Mouse (Mus musculus): ENCODE measurements at regions not wholly inside any gene's neighbourhood (a gene's known extent, or its start where the extent isn't known, plus 50 kb on each side); places are given as distances from the start of the nearest gene placed in this dataset.

DNA sequence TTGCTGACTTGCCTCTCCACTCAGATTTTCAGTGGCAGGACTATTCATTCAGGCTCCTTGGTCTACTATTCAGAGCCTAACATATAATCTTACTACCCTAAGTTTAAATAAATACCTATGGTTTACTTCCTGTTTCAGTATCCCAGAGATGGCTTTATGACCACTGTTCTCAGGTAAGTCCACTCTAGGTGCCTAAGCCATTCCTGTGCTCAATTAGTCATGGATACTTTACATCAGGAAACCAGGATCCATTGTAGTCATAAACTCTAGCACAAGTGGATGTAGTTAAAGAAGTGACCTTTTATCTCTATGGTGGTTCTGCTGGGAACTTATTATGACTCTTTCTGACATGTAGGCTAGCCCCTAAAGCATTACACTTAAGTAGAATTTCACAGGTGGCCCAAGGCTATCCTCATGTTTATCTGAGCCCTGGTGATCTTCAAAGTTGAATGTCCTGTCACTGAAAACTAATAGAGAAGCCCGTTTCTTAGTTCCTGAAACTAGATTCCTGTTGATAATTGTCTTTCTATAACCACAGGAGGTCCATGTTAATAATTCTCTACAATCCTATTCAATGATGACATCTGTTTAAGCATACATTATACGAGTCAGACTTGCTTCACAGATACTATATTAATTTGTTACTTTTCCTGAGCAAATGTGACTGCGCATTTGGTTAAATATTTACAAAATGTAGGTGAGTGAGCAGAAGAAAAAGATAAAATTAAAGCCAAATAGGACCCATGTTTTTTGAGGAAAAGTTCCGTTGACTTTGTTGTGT, 1067.0 kb downstream of the Car8 start:
- Histone ChIP-seq H3K9me3 (ENCODE audit: control insufficient read depth, low read length) (no peaks in the 10 kb centered on the region), H3K27me3 (ENCODE audit: control insufficient read depth, insufficient read depth, low read length) (no peaks in the 10 kb centered on the region), H3K4me2 (replicated peaks) (no peak overlapping the region), H3K27ac (no peak overlapping the region), H3K36me3 (replicated peaks; ENCODE audit: control insufficient read depth, insufficient read depth) (no peaks in the 10 kb centered on the region), H3K9ac (no peak overlapping the region), H3K4me3 (replicated peaks; ENCODE audit: low read length) (no peak overlapping the region), H3K4me1 (replicated peaks; ENCODE audit: control insufficient read depth, insufficient read depth, low read length) (no peaks in the 10 kb centered on the region)
- ATAC-seq (ENCODE audit: low FRiP score): no peak
- DNase-seq (ENCODE audit: low spot score): peak; percentile 12
- WGBS: 83% methylated on average over 4 of the region's 4 CpGs

- Histone ChIP-seq H3K9me3 (ENCODE audit: control insufficient read depth, low read length) (no peaks in the 10 kb centered on the region), H3K27me3 (ENCODE audit: control insufficient read depth, insufficient read depth, low read length) (no peaks in the 10 kb centered on the region), H3K27ac (no peak overlapping the region), H3K36me3 (replicated peaks; ENCODE audit: control insufficient read depth, insufficient read depth) (no peaks in the 10 kb centered on the region), H3K4me2 (replicated peaks) (no peak overlapping the region), H3K9ac (no peak overlapping the region), H3K4me1 (replicated peaks; ENCODE audit: control insufficient read depth, insufficient read depth, low read length) (no peaks in the 10 kb centered on the region), H3K4me3 (replicated peaks; ENCODE audit: low read length) (no peak overlapping the region)
- DNase-seq (ENCODE audit: low spot score): no peak
- no peak for ATAC-seq (ENCODE audit: low FRiP score)
- WGBS: 90% methylated on average over 4 of the region's 4 CpGs
These were observed 1077.4 kb downstream of the Car8 start for GRCm38 (mm10) chr4:7161411-7161810.

GRCm38 (mm10) chr4:7157883-7158282, 1081.0 kb downstream of the Car8 start:
- no peak overlapping the region for H3K4me2 ChIP-seq (replicated peaks)
- H3K4me3 ChIP-seq (replicated peaks; ENCODE audit: low read length): no peak overlapping the region
- H3K27ac ChIP-seq: no peak overlapping the region
- no peak overlapping the region for H3K9ac ChIP-seq
- H3K9me3 ChIP-seq (ENCODE audit: control insufficient read depth, low read length): no peaks in the 10 kb centered on the region
- no peaks in the 10 kb centered on the region for H3K36me3 ChIP-seq (replicated peaks; ENCODE audit: control insufficient read depth, insufficient read depth)
- 82% methylated on average over 3 of the region's 3 CpGs for WGBS
- H3K27me3 ChIP-seq (ENCODE audit: control insufficient read depth, insufficient read depth, low read length): no peaks in the 10 kb centered on the region
- DNase-seq (ENCODE audit: low spot score) (no peak), ATAC-seq (ENCODE audit: low FRiP score) (no peak)
- H3K4me1 ChIP-seq (replicated peaks; ENCODE audit: control insufficient read depth, insufficient read depth, low read length): no peaks in the 10 kb centered on the region

GRCm38 (mm10) chr4:7154256-7154655, 1084.6 kb downstream of the Car8 start:
- 60% methylated on average over 3 of the region's 3 CpGs for WGBS
- no peak overlapping the region for H3K4me3 ChIP-seq (replicated peaks; ENCODE audit: low read length)
- no peaks in the 10 kb centered on the region for H3K36me3 ChIP-seq (replicated peaks; ENCODE audit: control insufficient read depth, insufficient read depth)

GRCm38 (mm10) chr4:7153835-7154234, 1085.0 kb downstream of the Car8 start:
- no peaks in the 10 kb centered on the region for H3K27me3 ChIP-seq (ENCODE audit: control insufficient read depth, insufficient read depth, low read length)
- WGBS: 13% methylated on average over 1 of the region's 1 CpGs
- H3K4me3 ChIP-seq (replicated peaks; ENCODE audit: low read length): no peak overlapping the region
- no peaks in the 10 kb centered on the region for H3K4me1 ChIP-seq (replicated peaks; ENCODE audit: control insufficient read depth, insufficient read depth, low read length)
- no peak overlapping the region for H3K4me2 ChIP-seq (replicated peaks)
- H3K9ac ChIP-seq: no peak overlapping the region
- ATAC-seq (ENCODE audit: low FRiP score) (no peak), DNase-seq (ENCODE audit: low spot score) (no peak)
- no peaks in the 10 kb centered on the region for H3K36me3 ChIP-seq (replicated peaks; ENCODE audit: control insufficient read depth, insufficient read depth)
- no peak overlapping the region for H3K27ac ChIP-seq
- no peaks in the 10 kb centered on the region for H3K9me3 ChIP-seq (ENCODE audit: control insufficient read depth, low read length)

More at GRCm38 (mm10) chr4:7154256-7154655, 1084.6 kb downstream of the Car8 start:
- no peak for ATAC-seq (ENCODE audit: low FRiP score)
- no peaks in the 10 kb centered on the region for H3K9me3 ChIP-seq (ENCODE audit: control insufficient read depth, low read length)
- H3K4me1 ChIP-seq (replicated peaks; ENCODE audit: control insufficient read depth, insufficient read depth, low read length): no peaks in the 10 kb centered on the region
- H3K27me3 ChIP-seq (ENCODE audit: control insufficient read depth, insufficient read depth, low read length): no peaks in the 10 kb centered on the region
- no peak overlapping the region for H3K27ac ChIP-seq
- H3K4me2 ChIP-seq (replicated peaks): no peak overlapping the region
- no peak for DNase-seq (ENCODE audit: low spot score)
- no peak overlapping the region for H3K9ac ChIP-seq

- no peak for DNase-seq (ENCODE audit: low spot score)
- no peak overlapping the region for H3K4me3 ChIP-seq (replicated peaks; ENCODE audit: low read length)
- no peak overlapping the region for H3K27ac ChIP-seq
- no peak overlapping the region for H3K9ac ChIP-seq
- H3K36me3 ChIP-seq (replicated peaks; ENCODE audit: control insufficient read depth, insufficient read depth): no peaks in the 10 kb centered on the region
- H3K9me3 ChIP-seq (ENCODE audit: control insufficient read depth, low read length): no peaks in the 10 kb centered on the region
- H3K4me2 ChIP-seq (replicated peaks): no peak overlapping the region
- no peaks in the 10 kb centered on the region for H3K27me3 ChIP-seq (ENCODE audit: control insufficient read depth, insufficient read depth, low read length)
- WGBS: 77% methylated on average over 2 of the region's 2 CpGs
- H3K4me1 ChIP-seq (replicated peaks; ENCODE audit: control insufficient read depth, insufficient read depth, low read length): no peaks in the 10 kb centered on the region
- ATAC-seq (ENCODE audit: low FRiP score): no peak
These were observed 1093.1 kb downstream of the Car8 start for GRCm38 (mm10) chr4:7145756-7146155.

DNA sequence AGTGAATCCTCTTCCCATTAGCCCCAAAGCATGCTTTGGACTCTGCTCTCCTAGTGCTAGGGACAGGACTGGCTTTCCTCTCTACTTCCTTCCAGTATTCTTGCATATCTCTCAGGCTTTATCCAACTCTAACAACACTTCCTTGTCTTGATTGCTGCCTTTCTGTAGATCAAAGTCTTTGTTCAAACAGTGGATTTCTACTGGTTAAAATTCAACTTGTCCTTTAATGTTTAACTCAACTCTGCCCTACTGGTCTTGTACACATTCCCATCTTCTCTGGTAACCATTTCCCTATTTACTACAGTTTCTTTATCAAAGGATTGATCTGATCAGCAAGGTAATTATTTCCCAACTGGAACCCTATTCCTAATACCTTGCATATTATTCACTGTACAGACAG, 1094.6 kb downstream of the Car8 start:
- Histone ChIP-seq H3K27ac (no peak overlapping the region), H3K4me1 (replicated peaks; ENCODE audit: control insufficient read depth, insufficient read depth, low read length) (no peaks in the 10 kb centered on the region), H3K4me3 (replicated peaks; ENCODE audit: low read length) (no peak overlapping the region), H3K9me3 (ENCODE audit: control insufficient read depth, low read length) (no peaks in the 10 kb centered on the region), H3K9ac (no peak overlapping the region), H3K4me2 (replicated peaks) (no peak overlapping the region), H3K27me3 (ENCODE audit: control insufficient read depth, insufficient read depth, low read length) (no peaks in the 10 kb centered on the region), H3K36me3 (replicated peaks; ENCODE audit: control insufficient read depth, insufficient read depth) (no peaks in the 10 kb centered on the region)
- no peak for DNase-seq (ENCODE audit: low spot score)
- ATAC-seq (ENCODE audit: low FRiP score): no peak

DNA sequence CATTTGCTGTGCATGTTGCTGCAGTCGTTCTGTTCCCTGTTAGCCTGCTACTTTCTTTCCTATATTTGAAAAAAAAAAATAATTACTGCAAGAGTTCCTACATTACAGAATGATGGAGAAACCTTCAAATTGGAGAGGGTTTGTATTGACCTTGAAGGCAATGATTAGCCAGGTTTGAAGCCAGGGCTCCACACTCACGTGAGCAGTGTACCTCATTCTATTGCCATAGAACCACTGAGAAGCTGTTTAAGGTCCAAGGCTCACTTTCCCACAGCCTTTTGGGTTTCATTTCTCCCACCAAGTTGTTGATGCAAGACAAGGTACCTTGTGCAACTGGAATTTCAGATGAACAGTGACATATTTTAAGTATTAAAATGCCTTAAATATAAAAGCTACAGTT, 1095.2 kb downstream of the Car8 start:
- no peak overlapping the region for H3K4me3 ChIP-seq (replicated peaks; ENCODE audit: low read length)
- H3K4me1 ChIP-seq (replicated peaks; ENCODE audit: control insufficient read depth, insufficient read depth, low read length): no peaks in the 10 kb centered on the region
- no peaks in the 10 kb centered on the region for H3K36me3 ChIP-seq (replicated peaks; ENCODE audit: control insufficient read depth, insufficient read depth)
- H3K9ac ChIP-seq: no peak overlapping the region
- H3K9me3 ChIP-seq (ENCODE audit: control insufficient read depth, low read length): no peaks in the 10 kb centered on the region
- 88% methylated on average over 2 of the region's 2 CpGs for WGBS
- ATAC-seq (ENCODE audit: low FRiP score) (no peak), DNase-seq (ENCODE audit: low spot score) (no peak)
- H3K27me3 ChIP-seq (ENCODE audit: control insufficient read depth, insufficient read depth, low read length): no peaks in the 10 kb centered on the region
- no peak overlapping the region for H3K27ac ChIP-seq
- H3K4me2 ChIP-seq (replicated peaks): no peak overlapping the region

DNA sequence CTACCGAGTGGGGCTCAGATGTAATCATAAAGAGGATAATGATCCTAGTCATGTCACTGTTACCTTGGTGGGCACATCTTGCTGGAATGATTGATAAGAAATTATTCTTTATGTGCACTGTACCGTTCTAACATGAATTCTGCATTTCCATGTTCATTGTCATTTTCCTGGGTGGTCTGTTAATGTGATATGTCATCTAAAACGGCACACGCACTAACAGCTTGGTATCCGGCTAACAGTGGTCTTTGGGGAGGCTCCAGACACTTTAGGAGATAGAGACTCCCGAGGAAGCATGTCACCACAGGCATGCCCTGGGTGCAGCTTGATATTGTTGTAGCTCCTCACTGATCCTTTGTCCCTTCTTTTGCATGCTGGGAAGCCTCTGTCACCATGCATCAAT, 1096.1 kb downstream of the Car8 start:
- WGBS: 57% methylated on average over 6 of the region's 6 CpGs
- Histone ChIP-seq H3K4me1 (replicated peaks; ENCODE audit: control insufficient read depth, insufficient read depth, low read length) (no peaks in the 10 kb centered on the region), H3K9ac (no peak overlapping the region), H3K4me2 (replicated peaks) (no peak overlapping the region), H3K9me3 (ENCODE audit: control insufficient read depth, low read length) (no peaks in the 10 kb centered on the region), H3K4me3 (replicated peaks; ENCODE audit: low read length) (no peak overlapping the region), H3K27me3 (ENCODE audit: control insufficient read depth, insufficient read depth, low read length) (no peaks in the 10 kb centered on the region), H3K36me3 (replicated peaks; ENCODE audit: control insufficient read depth, insufficient read depth) (no peaks in the 10 kb centered on the region), H3K27ac (no peak overlapping the region)
- DNase-seq (ENCODE audit: low spot score) (no peak), ATAC-seq (ENCODE audit: low FRiP score) (no peak)

- DNase-seq (ENCODE audit: low spot score) (no peak), ATAC-seq (ENCODE audit: low FRiP score) (no peak)
- Histone ChIP-seq H3K27ac (no peak overlapping the region), H3K4me2 (replicated peaks) (no peak overlapping the region), H3K9me3 (ENCODE audit: control insufficient read depth, low read length) (no peaks in the 10 kb centered on the region), H3K27me3 (ENCODE audit: control insufficient read depth, insufficient read depth, low read length) (no peaks in the 10 kb centered on the region), H3K9ac (no peak overlapping the region), H3K4me1 (replicated peaks; ENCODE audit: control insufficient read depth, insufficient read depth, low read length) (no peaks in the 10 kb centered on the region), H3K4me3 (replicated peaks; ENCODE audit: low read length) (no peak overlapping the region), H3K36me3 (replicated peaks; ENCODE audit: control insufficient read depth, insufficient read depth) (no peaks in the 10 kb centered on the region)
- 25% methylated on average over 4 of the region's 4 CpGs for WGBS
These were observed 1126.7 kb downstream of the Car8 start for GRCm38 (mm10) chr4:7112159-7112558.
